Mouse (Mus musculus): ENCODE results near the gene Cd6. TPM values are rescaled to one million over a fixed set of nuclear protein-coding genes. Genes with fewer than 3 reads are reported as not detected.

Gene Cd6
- polyA plus RNA-seq, 1 experiment from 2014 or later = 0.19 TPM

DNA sequence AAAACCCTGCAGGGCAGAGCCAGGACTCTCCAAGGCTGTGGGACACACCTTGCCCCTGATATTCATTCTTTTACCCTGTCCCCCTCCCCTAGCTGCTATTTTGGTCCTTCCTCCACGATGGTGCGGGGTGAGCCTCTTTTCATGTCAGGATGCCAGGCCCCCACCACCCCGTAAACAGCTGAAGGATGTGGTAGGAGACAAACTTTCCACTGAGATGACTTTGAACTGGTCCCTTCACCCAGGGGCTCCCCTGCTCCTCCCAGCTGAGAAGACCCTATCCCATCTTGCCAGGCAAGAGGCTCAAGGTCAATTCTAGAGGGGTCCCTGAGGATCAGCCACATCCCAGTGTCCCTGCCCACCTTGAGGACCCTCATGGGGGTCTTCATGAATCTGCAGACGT lies 42.5 kb downstream of the Cd6 start:
- Histone ChIP-seq H3K4me3 (no peak overlapping the region), H3K4me2 (no peak overlapping the region), H3K9ac (no peak overlapping the region), H3K4me1 (no peaks in the 10 kb centered on the region), H3K9me3 (no peaks in the 10 kb centered on the region), H3K27me3 (replicated peaks) (no peaks in the 10 kb centered on the region), H3K27ac (no peak overlapping the region), H3K36me3 (replicated peaks) (no peaks in the 10 kb centered on the region)
- no peak for ATAC-seq (replicated peaks)
- 82% methylated on average over 4 of the region's 4 CpGs for WGBS

DNA sequence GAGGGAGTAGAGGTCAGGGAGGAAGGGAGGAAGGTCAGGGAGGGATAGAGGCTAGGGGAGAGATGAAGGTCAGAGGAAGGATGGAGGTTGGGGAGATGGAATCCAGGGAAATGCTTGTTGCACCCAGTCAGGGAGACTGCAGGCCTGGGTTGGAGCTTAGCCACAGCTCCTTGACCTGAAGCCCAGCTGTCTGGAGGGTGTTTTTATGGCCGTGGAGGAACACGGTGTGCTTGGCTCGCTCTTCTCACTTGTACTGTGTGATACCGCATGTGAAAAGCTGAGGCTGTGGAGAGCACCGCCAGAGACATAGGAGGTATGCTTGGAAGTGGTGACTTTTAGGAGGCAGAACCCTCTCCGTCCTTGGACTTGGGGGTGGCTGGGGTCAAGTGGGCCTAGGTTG lies 43.1 kb downstream of the Cd6 start:
- H3K27ac ChIP-seq = no peak overlapping the region
- ATAC-seq (replicated peaks) = no peak
- H3K9ac ChIP-seq = no peak overlapping the region
- H3K9me3 ChIP-seq = no peaks in the 10 kb centered on the region
- H3K4me3 ChIP-seq = no peak overlapping the region
- no peaks in the 10 kb centered on the region for H3K27me3 ChIP-seq (replicated peaks)
- no peaks in the 10 kb centered on the region for H3K4me1 ChIP-seq
- no peak overlapping the region for H3K4me2 ChIP-seq
- WGBS = 86% methylated on average over 6 of the region's 6 CpGs
- H3K36me3 ChIP-seq (replicated peaks) = no peaks in the 10 kb centered on the region

DNA sequence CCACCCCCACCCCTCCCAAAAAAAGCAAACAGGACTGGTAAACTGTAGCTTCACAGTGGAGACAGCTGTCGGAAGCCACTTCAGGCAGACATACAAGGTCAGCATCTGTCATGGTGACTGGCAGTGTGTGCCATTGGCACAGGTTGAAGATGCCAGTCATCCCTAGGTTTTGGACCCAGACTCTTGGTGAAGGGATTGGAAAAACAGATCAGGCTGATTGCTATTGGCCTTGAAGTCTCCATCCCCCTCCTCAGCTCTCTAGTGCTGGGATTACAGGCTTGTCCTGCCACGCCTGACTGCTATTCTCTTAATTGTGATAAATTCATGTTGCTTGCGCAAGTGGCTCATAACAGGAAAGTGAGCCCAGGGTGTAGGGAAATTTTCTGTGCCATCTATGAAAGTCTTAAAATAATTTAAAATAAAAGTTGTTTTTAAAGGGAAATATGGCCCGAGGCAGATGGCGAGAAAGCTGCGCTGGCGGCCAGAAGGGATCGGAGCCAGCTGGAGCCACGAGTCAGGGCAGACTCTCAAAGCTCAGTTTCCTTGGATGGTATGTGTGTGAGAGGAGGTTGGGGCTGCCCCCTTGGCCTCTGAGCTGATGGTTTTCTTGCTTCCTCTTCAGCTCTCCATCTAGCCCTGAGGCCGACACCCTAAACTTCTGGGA lies 44.9 kb downstream of the Cd6 start:
- Histone ChIP-seq H3K9me3 (no peaks in the 10 kb centered on the region), H3K27ac (no peak overlapping the region), H3K4me1 (no peaks in the 10 kb centered on the region), H3K9ac (no peak overlapping the region), H3K4me2 (no peak overlapping the region), H3K4me3 (no peak overlapping the region), H3K27me3 (replicated peaks) (no peaks in the 10 kb centered on the region), H3K36me3 (replicated peaks) (no peaks in the 10 kb centered on the region)
- 78% methylated on average over 10 of the region's 10 CpGs for WGBS
- no peak for ATAC-seq (replicated peaks)

DNA sequence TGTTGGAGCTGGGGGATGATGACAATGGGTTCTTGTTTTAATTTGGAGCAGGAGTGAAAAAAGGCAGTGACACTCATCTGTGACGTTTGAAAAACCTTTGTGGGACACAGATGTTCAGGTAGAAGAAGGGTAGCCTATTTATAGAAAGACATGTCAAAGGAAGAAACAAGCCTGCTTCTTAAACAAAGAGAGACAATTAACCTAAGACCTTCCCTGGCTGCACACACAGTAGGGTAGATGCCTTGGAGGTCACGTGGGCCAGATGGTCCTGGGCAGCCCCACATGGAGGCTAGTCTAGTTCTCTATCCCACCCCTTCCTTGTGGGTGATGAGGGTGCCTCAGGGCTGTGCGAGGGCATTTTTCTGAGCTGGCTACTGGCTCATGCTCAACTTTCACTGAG lies 45.8 kb downstream of the Cd6 start:
- WGBS = 29% methylated on average over 3 of the region's 3 CpGs
- no peak overlapping the region for H3K27ac ChIP-seq
- H3K9ac ChIP-seq = no peak overlapping the region
- no peak overlapping the region for H3K4me3 ChIP-seq
- no peak overlapping the region for H3K4me2 ChIP-seq
- no peaks in the 10 kb centered on the region for H3K9me3 ChIP-seq
- H3K4me1 ChIP-seq = no peaks in the 10 kb centered on the region
- no peaks in the 10 kb centered on the region for H3K36me3 ChIP-seq (replicated peaks)
- no peaks in the 10 kb centered on the region for H3K27me3 ChIP-seq (replicated peaks)
- 0 out of 2 replicates have a peak, but pooled peaks have one; percentile 24 for ATAC-seq (replicated peaks)

DNA sequence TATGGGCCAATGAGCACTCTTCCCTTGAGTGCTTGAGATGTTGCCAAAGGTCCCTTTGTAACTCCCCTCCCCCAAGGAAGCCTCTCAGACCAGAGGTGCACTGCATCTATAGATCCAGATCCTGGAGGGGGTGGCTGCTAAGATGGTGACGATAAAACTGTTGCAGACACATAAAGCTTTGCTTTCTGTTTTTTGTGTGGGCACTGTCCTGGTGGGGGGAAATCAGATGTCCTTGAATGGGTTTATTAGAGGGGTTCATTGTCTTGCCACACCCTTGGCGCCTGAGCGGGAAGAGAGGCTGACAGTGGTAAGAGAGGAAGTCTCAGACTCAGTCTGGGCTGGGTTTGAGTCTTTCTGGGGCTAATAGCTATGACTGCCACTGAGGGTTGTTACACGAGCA lies 46.7 kb downstream of the Cd6 start:
- no peak for ATAC-seq (replicated peaks)
- H3K9me3 ChIP-seq = no peaks in the 10 kb centered on the region
- no peak overlapping the region for H3K4me3 ChIP-seq
- H3K27ac ChIP-seq = no peak overlapping the region
- no peaks in the 10 kb centered on the region for H3K4me1 ChIP-seq
- no peak overlapping the region for H3K9ac ChIP-seq
- WGBS = 80% methylated on average over 4 of the region's 4 CpGs
- H3K27me3 ChIP-seq (replicated peaks) = no peaks in the 10 kb centered on the region
- H3K36me3 ChIP-seq (replicated peaks) = no peaks in the 10 kb centered on the region
- no peak overlapping the region for H3K4me2 ChIP-seq

DNA sequence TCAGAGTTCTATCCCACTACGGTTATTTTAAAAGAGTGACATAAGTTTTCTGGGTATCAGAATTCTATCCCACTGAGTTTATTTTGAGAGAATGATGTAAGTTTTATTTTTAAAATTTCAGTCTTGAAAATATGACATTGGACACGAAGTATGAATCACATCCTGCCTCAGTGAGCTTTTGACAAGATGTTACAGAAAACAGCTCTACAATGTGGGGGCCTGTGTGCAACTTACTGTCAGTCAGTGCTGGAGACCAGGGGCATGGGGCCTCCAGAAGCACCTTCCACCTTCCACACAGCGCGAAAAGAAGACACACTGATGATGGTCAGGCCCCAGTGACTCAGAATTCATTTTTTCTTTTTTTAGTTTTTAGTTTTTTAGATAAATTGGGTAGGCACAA lies 48.2 kb downstream of the Cd6 start:
- Histone ChIP-seq H3K27me3 (replicated peaks) (no peaks in the 10 kb centered on the region), H3K9ac (no peak overlapping the region), H3K4me3 (no peak overlapping the region), H3K36me3 (replicated peaks) (no peaks in the 10 kb centered on the region), H3K9me3 (no peaks in the 10 kb centered on the region), H3K4me2 (no peak overlapping the region), H3K27ac (no peak overlapping the region), H3K4me1 (no peaks in the 10 kb centered on the region)
- 77% methylated on average over 4 of the region's 4 CpGs for WGBS
- ATAC-seq (replicated peaks) = no peak

DNA sequence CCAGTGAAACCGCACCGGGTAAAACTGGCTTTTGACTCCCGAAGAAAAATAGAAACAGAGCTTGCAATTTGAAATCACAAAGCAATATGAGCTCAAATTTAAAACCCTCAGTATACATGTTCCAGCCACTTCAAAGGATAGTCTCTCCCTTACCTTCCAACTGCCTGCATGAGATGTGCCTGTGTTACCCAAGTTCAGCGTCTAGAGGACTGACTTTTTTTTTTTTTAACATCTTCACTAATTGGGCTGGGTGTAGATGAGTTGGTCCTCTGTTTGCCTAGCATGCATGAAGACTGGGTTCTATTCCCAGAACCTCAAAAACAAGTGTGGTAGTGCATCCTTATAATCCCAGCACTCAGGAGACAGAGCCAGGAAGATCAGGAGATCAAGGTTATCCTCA lies 53.0 kb downstream of the Cd6 start:
- Histone ChIP-seq H3K27ac (no peak overlapping the region), H3K4me2 (no peak overlapping the region), H3K9ac (no peak overlapping the region), H3K27me3 (replicated peaks) (no peaks in the 10 kb centered on the region), H3K36me3 (replicated peaks) (no peaks in the 10 kb centered on the region), H3K4me1 (no peaks in the 10 kb centered on the region), H3K4me3 (no peak overlapping the region), H3K9me3 (no peaks in the 10 kb centered on the region)
- WGBS = 91% methylated on average over 4 of the region's 4 CpGs
- ATAC-seq (replicated peaks) = no peak

DNA sequence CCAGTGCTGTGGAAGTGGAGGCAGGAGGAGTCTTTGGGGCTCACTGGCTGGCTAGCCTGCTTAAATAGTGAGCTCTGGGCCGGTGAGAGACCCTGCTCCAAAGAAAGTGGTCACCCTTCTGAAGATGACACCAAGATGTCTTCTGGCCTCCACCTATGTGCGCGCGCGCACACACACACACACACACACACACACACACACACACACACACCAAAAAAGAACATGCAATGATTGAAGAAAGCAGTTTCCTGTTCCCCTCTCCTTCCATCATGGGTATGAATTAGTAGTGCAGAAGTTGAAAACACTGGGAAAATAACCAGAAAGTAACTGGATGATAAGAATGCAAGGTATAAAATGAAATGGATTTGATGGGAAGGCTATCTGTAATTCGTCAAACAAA lies 55.7 kb downstream of the Cd6 start:
- H3K9ac ChIP-seq = no peak overlapping the region
- H3K4me3 ChIP-seq = no peak overlapping the region
- H3K27ac ChIP-seq = no peak overlapping the region
- peaks cover 3% of the 10 kb centered on the region; the same call in 1 of the 2 replicates for H3K4me1 ChIP-seq
- H3K27me3 ChIP-seq (replicated peaks) = no peaks in the 10 kb centered on the region
- WGBS = 96% methylated on average over 6 of the region's 6 CpGs
- no peaks in the 10 kb centered on the region for H3K9me3 ChIP-seq
- H3K36me3 ChIP-seq (replicated peaks) = no peaks in the 10 kb centered on the region
- no peak overlapping the region for H3K4me2 ChIP-seq
- no peak for ATAC-seq (replicated peaks)

DNA sequence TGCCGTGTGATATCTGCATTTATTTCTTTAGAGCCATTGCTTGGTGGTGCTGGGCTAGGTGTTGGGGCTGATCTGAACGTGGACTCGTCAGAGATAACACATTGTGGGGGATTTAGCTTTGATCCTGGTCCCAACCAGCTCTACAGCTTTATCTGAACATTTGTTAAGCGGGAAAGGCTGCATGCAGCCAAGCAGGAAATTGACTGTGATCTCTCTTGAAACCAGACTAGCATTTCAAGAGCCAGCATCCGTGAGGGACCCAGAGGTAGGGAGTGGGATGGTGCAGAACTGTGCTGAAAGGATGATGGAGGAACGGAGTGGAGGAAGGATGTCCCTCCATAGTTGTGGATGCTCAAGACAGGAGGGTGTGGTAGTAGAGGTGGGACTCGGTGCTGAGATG lies 56.5 kb downstream of the Cd6 start:
- Histone ChIP-seq H3K9me3 (no peaks in the 10 kb centered on the region), H3K9ac (no peak overlapping the region), H3K4me3 (no peak overlapping the region), H3K4me1 (peaks cover 8% of the 10 kb centered on the region; the same call in 1 of the 2 replicates), H3K27ac (no peak overlapping the region), H3K36me3 (replicated peaks) (no peaks in the 10 kb centered on the region), H3K4me2 (no peak overlapping the region), H3K27me3 (replicated peaks) (no peaks in the 10 kb centered on the region)
- WGBS = 81% methylated on average over 7 of the region's 7 CpGs
- ATAC-seq (replicated peaks) = no peak

DNA sequence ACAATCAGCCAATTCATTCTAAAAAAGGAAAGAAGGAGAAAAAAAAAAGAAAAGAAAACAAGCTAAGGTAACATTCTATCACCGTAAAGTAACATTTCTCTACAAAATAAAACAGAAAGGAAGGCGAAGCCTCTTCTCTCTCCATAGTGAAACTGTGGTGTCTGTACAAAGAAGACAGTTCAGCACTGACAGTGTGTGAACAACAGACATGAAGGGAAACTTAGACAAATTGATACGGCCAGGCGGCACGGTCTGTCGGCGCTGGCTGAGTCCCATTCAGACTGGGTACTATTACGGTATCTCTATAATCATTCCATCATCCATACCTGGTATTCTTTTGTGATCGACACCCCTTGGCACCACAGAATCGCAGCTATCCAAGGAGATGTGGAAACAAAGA lies 57.0 kb downstream of the Cd6 start:
- Histone ChIP-seq H3K9me3 (no peaks in the 10 kb centered on the region), H3K9ac (no peak overlapping the region), H3K36me3 (replicated peaks) (no peaks in the 10 kb centered on the region), H3K4me2 (no peak overlapping the region), H3K4me3 (no peak overlapping the region), H3K4me1 (peaks cover 8% of the 10 kb centered on the region; the same call in 1 of the 2 replicates), H3K27ac (no peak overlapping the region), H3K27me3 (replicated peaks) (no peaks in the 10 kb centered on the region)
- ATAC-seq (replicated peaks) = no peak
- 91% methylated on average over 10 of the region's 10 CpGs for WGBS

DNA sequence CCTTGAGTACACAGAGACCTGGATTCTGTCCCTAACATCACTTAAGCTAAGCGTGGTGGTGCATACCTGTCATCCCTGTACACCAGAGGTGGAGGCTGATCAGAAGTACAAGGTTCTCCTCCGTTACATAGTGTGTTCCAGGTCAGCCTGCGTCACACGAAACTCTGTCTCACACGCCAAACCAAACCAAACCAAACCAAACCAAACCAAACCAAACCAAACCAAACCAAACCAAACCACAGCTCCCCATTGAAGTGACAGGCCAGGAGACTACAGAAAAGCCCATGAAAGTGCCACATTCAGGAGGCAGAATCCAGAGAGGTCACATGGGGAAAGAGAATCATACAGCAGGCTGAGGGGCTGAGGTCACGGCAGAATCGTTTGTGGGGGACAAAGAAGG lies 57.9 kb downstream of the Cd6 start:
- Histone ChIP-seq H3K4me2 (no peak overlapping the region), H3K27me3 (replicated peaks) (no peaks in the 10 kb centered on the region), H3K4me3 (no peak overlapping the region), H3K9ac (no peak overlapping the region), H3K9me3 (no peaks in the 10 kb centered on the region), H3K4me1 (peaks cover 8% of the 10 kb centered on the region; the same call in 1 of the 2 replicates), H3K36me3 (replicated peaks) (no peaks in the 10 kb centered on the region), H3K27ac (no peak overlapping the region)
- WGBS = 80% methylated on average over 7 of the region's 7 CpGs
- no peak for ATAC-seq (replicated peaks)

DNA sequence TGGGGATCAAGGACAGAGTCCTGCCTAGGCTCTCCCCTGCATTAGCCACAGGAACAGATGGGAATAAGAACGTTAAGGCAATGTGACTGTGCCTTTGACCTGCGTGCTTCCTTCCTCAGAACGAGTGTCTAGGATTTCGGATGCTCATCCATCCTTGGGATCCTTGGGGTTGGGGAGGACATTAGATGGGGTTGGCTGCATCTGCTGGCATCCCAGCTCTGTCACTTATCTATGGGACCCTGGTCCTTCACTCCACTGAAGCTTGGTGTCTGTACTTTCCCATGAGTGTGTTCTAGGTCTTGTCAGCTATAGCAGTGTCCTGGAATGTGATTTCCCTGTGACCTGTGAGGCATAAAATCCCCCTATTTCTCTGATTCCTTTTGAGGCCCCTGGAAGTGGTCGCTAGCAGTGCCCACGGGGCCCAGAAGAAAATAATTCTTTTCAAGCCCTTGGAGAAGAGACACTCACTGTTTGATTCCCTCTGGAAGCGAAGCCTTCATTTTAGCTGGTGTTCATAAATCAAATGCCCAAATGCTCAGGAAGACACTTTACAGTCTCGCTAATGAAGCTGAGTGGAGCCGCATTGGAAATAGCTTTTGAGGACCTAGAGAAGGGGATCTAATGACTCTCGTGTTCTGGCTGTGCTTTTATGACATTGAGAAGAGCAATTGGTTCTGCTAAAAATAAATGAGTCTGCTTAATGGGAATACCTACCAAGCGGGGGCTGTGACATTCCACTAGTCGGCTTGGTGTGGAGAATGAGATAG lies 60.2 kb downstream of the Cd6 start:
- no peaks in the 10 kb centered on the region for H3K36me3 ChIP-seq (replicated peaks)
- H3K4me3 ChIP-seq = no peak overlapping the region
- 57% methylated on average over 12 of the region's 12 CpGs for WGBS
- H3K4me2 ChIP-seq = no peak overlapping the region
- H3K27me3 ChIP-seq (replicated peaks) = no peaks in the 10 kb centered on the region
- peak overlapping the region; percentile 1; the same call in 1 of the 2 replicates for H3K27ac ChIP-seq
- H3K9me3 ChIP-seq = no peaks in the 10 kb centered on the region
- peaks cover 8% of the 10 kb centered on the region; the same call in 1 of the 2 replicates for H3K4me1 ChIP-seq
- ATAC-seq (replicated peaks) = no peak
- no peak overlapping the region for H3K9ac ChIP-seq
